Mouse (Mus musculus): ENCODE data around the gene Pcsk7. TPM values are rescaled to one million over a fixed set of nuclear protein-coding genes. Genes with fewer than 3 reads are reported as not detected.
A peak's percentile ranks its signal among the peaks of the same experiment; 100 is the strongest.

Pcsk7 gene
- 16.3 and 18.9 TPM in 2 replicates for polyA plus RNA-seq (2014; fragmentation: Nextera tagmentation; extraction: Ambion mirVana)

GRCm38 (mm10) chr9:45906355-45907077 is at the start of gene Pcsk7, which contains the start of gene Rnf214:
Pcsk7 (plus strand) TSS chr9:45906497.
Rnf214 (minus strand) TSS chr9:45906911.
- ATAC-seq (ENCODE audit: low read depth) (peak; percentile 94), DNase-seq (ENCODE audit: low spot score) (peak; percentile 91)
- Histone ChIP-seq H3K9me3 (ENCODE audit: control insufficient read depth, low read length) (no peaks in the 10 kb centered on the region), H3K4me3 (ENCODE audit: low read depth, low read length) (peak within 1 kb of the TSS; percentile 95), H3K36me3 (ENCODE audit: control insufficient read depth, insufficient read depth, low read length) (peaks cover 50% of the 10 kb centered on the region), H3K9ac (ENCODE audit: low read depth, low read length) (peak within 1 kb of the TSS; percentile 94), H3K27me3 (replicated peaks; ENCODE audit: control insufficient read depth, insufficient read depth, low read length) (no peaks in the 10 kb centered on the region), H3K4me2 (ENCODE audit: low read depth, low read length) (peak within 1 kb of the TSS; percentile 85), H3K27ac (replicated peaks; ENCODE audit: low read depth, low read length) (peak within 1 kb of the TSS; percentile 91), H3K4me1 (ENCODE audit: control insufficient read depth, insufficient read depth, low read length) (peaks cover 12% of the 10 kb centered on the region)
- 0% methylated on average over 47 of the region's 80 CpGs for WGBS

DNA sequence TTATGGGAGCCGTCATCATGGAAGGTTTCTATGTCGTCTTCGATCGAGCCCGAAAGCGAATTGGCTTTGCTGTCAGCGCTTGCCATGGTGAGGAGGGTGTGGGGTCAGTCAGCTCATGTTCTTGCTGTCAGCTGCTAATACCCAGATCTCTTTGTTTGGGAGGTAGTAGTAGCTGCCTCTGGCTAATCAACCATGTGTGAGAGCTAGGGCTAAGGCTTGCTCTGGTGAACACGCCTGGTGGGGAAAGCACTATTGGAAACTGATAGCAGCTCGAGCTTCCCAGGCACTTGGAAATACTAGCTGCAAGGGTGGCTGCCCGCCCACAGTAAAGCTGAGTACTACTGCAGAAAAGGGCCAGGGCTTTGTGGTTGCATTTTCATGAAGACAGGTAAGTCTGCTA is 46.9 kb upstream of the Pcsk7 start:
- no peak overlapping the region for H3K4me3 ChIP-seq (ENCODE audit: low read depth, low read length)
- no peaks in the 10 kb centered on the region for H3K4me1 ChIP-seq (ENCODE audit: control insufficient read depth, insufficient read depth, low read length)
- H3K9ac ChIP-seq (ENCODE audit: low read depth, low read length): no peak overlapping the region
- H3K27ac ChIP-seq (replicated peaks; ENCODE audit: low read depth, low read length): no peak overlapping the region
- DNase-seq (ENCODE audit: low spot score): no peak
- H3K36me3 ChIP-seq (ENCODE audit: control insufficient read depth, insufficient read depth, low read length): peaks cover 92% of the 10 kb centered on the region
- no peaks in the 10 kb centered on the region for H3K9me3 ChIP-seq (ENCODE audit: control insufficient read depth, low read length)
- no peak for ATAC-seq (ENCODE audit: low read depth)
- no peak overlapping the region for H3K4me2 ChIP-seq (ENCODE audit: low read depth, low read length)
- 94% methylated on average over 10 of the region's 10 CpGs for WGBS
- no peaks in the 10 kb centered on the region for H3K27me3 ChIP-seq (replicated peaks; ENCODE audit: control insufficient read depth, insufficient read depth, low read length)

- H3K27ac ChIP-seq (replicated peaks; ENCODE audit: low read depth, low read length): no peak overlapping the region
- H3K4me2 ChIP-seq (ENCODE audit: low read depth, low read length): no peak overlapping the region
- H3K27me3 ChIP-seq (replicated peaks; ENCODE audit: control insufficient read depth, insufficient read depth, low read length): no peaks in the 10 kb centered on the region
- H3K4me1 ChIP-seq (ENCODE audit: control insufficient read depth, insufficient read depth, low read length): no peaks in the 10 kb centered on the region
- ATAC-seq (ENCODE audit: low read depth) (no peak), DNase-seq (ENCODE audit: low spot score) (no peak)
- peaks cover 97% of the 10 kb centered on the region for H3K36me3 ChIP-seq (ENCODE audit: control insufficient read depth, insufficient read depth, low read length)
- H3K9ac ChIP-seq (ENCODE audit: low read depth, low read length): no peak overlapping the region
- no peaks in the 10 kb centered on the region for H3K9me3 ChIP-seq (ENCODE audit: control insufficient read depth, low read length)
- no peak overlapping the region for H3K4me3 ChIP-seq (ENCODE audit: low read depth, low read length)
- WGBS: 96% methylated on average over 7 of the region's 7 CpGs
Observed at GRCm38 (mm10) chr9:45861813-45862212, 44.5 kb upstream of the Pcsk7 start.

DNA sequence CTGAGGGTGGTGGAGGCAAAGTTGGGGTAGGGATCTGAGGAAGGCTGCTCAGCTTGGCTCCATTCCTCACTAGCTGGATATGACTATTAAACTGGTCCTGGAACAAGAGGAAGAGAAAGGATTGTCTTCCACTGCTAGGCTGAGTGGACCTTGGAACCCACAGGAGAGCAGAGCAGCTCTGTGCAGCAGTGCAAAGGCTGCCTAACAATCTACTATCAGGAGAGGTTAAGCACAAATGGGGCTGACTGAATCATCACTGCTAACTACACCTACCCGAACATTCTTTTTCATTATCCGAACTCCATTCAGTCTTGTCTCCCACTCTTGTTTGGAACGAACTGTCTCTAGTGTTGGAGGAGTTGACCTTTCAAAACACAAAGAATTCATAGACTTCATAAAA is 37.1 kb upstream of the Pcsk7 start:
- H3K4me2 ChIP-seq (ENCODE audit: low read depth, low read length): no peak overlapping the region
- WGBS: 98% methylated on average over 3 of the region's 3 CpGs
- ATAC-seq (ENCODE audit: low read depth) (no peak), DNase-seq (ENCODE audit: low spot score) (no peak)
- no peak overlapping the region for H3K27ac ChIP-seq (replicated peaks; ENCODE audit: low read depth, low read length)
- H3K9me3 ChIP-seq (ENCODE audit: control insufficient read depth, low read length): no peaks in the 10 kb centered on the region
- H3K36me3 ChIP-seq (ENCODE audit: control insufficient read depth, insufficient read depth, low read length): peaks cover 98% of the 10 kb centered on the region
- no peaks in the 10 kb centered on the region for H3K4me1 ChIP-seq (ENCODE audit: control insufficient read depth, insufficient read depth, low read length)
- H3K27me3 ChIP-seq (replicated peaks; ENCODE audit: control insufficient read depth, insufficient read depth, low read length): no peaks in the 10 kb centered on the region
- no peak overlapping the region for H3K4me3 ChIP-seq (ENCODE audit: low read depth, low read length)
- H3K9ac ChIP-seq (ENCODE audit: low read depth, low read length): no peak overlapping the region

- Histone ChIP-seq H3K9me3 (ENCODE audit: control insufficient read depth, low read length) (no peaks in the 10 kb centered on the region), H3K4me3 (ENCODE audit: low read depth, low read length) (no peak overlapping the region), H3K36me3 (ENCODE audit: control insufficient read depth, insufficient read depth, low read length) (peaks cover 97% of the 10 kb centered on the region), H3K27ac (replicated peaks; ENCODE audit: low read depth, low read length) (no peak overlapping the region), H3K27me3 (replicated peaks; ENCODE audit: control insufficient read depth, insufficient read depth, low read length) (no peaks in the 10 kb centered on the region), H3K4me2 (ENCODE audit: low read depth, low read length) (no peak overlapping the region), H3K9ac (ENCODE audit: low read depth, low read length) (no peak overlapping the region), H3K4me1 (ENCODE audit: control insufficient read depth, insufficient read depth, low read length) (no peaks in the 10 kb centered on the region)
- ATAC-seq (ENCODE audit: low read depth) (no peak), DNase-seq (ENCODE audit: low spot score) (no peak)
- WGBS: 94% methylated on average over 3 of the region's 3 CpGs
Observed at GRCm38 (mm10) chr9:45870265-45870664, 36.0 kb upstream of the Pcsk7 start.

DNA sequence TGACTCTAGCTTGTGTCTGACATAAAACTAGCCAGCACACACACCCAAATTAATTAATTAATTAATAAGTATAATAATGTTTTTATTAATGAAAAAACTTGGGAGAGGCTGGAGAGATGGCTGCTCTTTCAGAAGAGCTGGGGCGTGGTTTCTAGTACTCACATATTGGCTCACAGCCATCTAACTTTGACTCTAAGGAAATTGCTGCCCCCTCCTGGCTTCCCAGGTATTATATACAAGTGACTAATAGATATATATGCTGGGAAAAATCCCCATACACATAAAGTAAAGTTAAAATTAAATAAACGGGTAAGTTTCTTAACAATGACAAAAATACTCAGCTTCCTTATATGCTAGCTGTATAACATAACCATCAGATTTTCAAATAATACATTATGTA is 28.4 kb upstream of the Pcsk7 start:
- Histone ChIP-seq H3K27ac (replicated peaks; ENCODE audit: low read depth, low read length) (no peak overlapping the region), H3K4me3 (ENCODE audit: low read depth, low read length) (no peak overlapping the region), H3K36me3 (ENCODE audit: control insufficient read depth, insufficient read depth, low read length) (peaks cover 78% of the 10 kb centered on the region), H3K4me2 (ENCODE audit: low read depth, low read length) (no peak overlapping the region), H3K9ac (ENCODE audit: low read depth, low read length) (no peak overlapping the region), H3K4me1 (ENCODE audit: control insufficient read depth, insufficient read depth, low read length) (no peaks in the 10 kb centered on the region), H3K9me3 (ENCODE audit: control insufficient read depth, low read length) (no peaks in the 10 kb centered on the region), H3K27me3 (replicated peaks; ENCODE audit: control insufficient read depth, insufficient read depth, low read length) (no peaks in the 10 kb centered on the region)
- no peak for ATAC-seq (ENCODE audit: low read depth)
- peak; percentile 85 for DNase-seq (ENCODE audit: low spot score)
- 73% methylated on average over 2 of the region's 2 CpGs for WGBS

- Histone ChIP-seq H3K4me3 (ENCODE audit: low read depth, low read length) (no peak overlapping the region), H3K36me3 (ENCODE audit: control insufficient read depth, insufficient read depth, low read length) (peaks cover 96% of the 10 kb centered on the region), H3K27me3 (replicated peaks; ENCODE audit: control insufficient read depth, insufficient read depth, low read length) (no peaks in the 10 kb centered on the region), H3K4me1 (ENCODE audit: control insufficient read depth, insufficient read depth, low read length) (no peaks in the 10 kb centered on the region), H3K9me3 (ENCODE audit: control insufficient read depth, low read length) (no peaks in the 10 kb centered on the region), H3K4me2 (ENCODE audit: low read depth, low read length) (no peak overlapping the region), H3K9ac (ENCODE audit: low read depth, low read length) (no peak overlapping the region), H3K27ac (replicated peaks; ENCODE audit: low read depth, low read length) (no peak overlapping the region)
- ATAC-seq (ENCODE audit: low read depth): no peak
- no peak for DNase-seq (ENCODE audit: low spot score)
Observed at GRCm38 (mm10) chr9:45893681-45894080, 12.6 kb upstream of the Pcsk7 start.

DNA sequence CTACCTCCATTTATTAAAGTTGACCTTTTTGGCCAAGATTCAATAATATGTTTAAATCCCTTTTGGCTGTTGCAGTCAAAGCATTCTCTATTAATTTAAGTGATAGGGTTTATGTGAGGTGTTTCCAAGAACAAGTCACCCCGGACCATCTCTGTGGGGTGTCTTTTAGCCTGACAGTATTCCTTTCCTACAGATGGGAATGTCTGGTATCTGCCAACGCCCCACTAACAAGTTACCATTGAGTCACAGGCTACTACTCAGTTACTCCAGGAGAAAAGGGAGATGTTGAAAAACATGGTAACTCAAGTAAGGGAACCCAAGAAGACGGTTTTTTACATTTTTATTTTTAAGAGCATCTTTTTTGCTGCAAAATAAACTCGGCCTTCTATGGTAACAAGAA is 1.1 kb upstream of the Pcsk7 start:
- ATAC-seq (ENCODE audit: low read depth) (no peak), DNase-seq (ENCODE audit: low spot score) (no peak)
- H3K4me2 ChIP-seq (ENCODE audit: low read depth, low read length): peak overlapping the region; percentile 85
- peak overlapping the region; percentile 91 for H3K27ac ChIP-seq (replicated peaks; ENCODE audit: low read depth, low read length)
- H3K4me3 ChIP-seq (ENCODE audit: low read depth, low read length): peak overlapping the region; percentile 95
- peaks cover 39% of the 10 kb centered on the region for H3K36me3 ChIP-seq (ENCODE audit: control insufficient read depth, insufficient read depth, low read length)
- 56% methylated on average over 4 of the region's 4 CpGs for WGBS
- peaks cover 12% of the 10 kb centered on the region for H3K4me1 ChIP-seq (ENCODE audit: control insufficient read depth, insufficient read depth, low read length)
- peak overlapping the region; percentile 94 for H3K9ac ChIP-seq (ENCODE audit: low read depth, low read length)
- no peaks in the 10 kb centered on the region for H3K9me3 ChIP-seq (ENCODE audit: control insufficient read depth, low read length)
- no peaks in the 10 kb centered on the region for H3K27me3 ChIP-seq (replicated peaks; ENCODE audit: control insufficient read depth, insufficient read depth, low read length)

GRCm38 (mm10) chr9:45905811-45906237 is 473 bp upstream of the Pcsk7 start:
- DNase-seq (ENCODE audit: low spot score): peak; percentile 18
- Histone ChIP-seq H3K27ac (replicated peaks; ENCODE audit: low read depth, low read length) (peak overlapping the region; percentile 91), H3K9me3 (ENCODE audit: control insufficient read depth, low read length) (no peaks in the 10 kb centered on the region), H3K9ac (ENCODE audit: low read depth, low read length) (peak overlapping the region; percentile 94), H3K27me3 (replicated peaks; ENCODE audit: control insufficient read depth, insufficient read depth, low read length) (no peaks in the 10 kb centered on the region), H3K4me1 (ENCODE audit: control insufficient read depth, insufficient read depth, low read length) (peaks cover 12% of the 10 kb centered on the region), H3K4me2 (ENCODE audit: low read depth, low read length) (peak overlapping the region; percentile 85), H3K36me3 (ENCODE audit: control insufficient read depth, insufficient read depth, low read length) (peaks cover 44% of the 10 kb centered on the region), H3K4me3 (ENCODE audit: low read depth, low read length) (peak overlapping the region; percentile 95)
- peak; percentile 45 for ATAC-seq (ENCODE audit: low read depth)
- 2% methylated on average over 14 of the region's 27 CpGs for WGBS
